Mouse (Mus musculus) embryonic fibroblast, embryonic 13.5 days (primary cell): ENCODE measurements at regions not wholly inside any gene's neighbourhood (a gene's known extent, or its start where the extent isn't known, plus 50 kb on each side); places are given as distances from the start of the nearest gene placed in this dataset.

Experiments used
- CTCF ChIP-seq: IDR thresholded peaks from 2 replicates; pipeline ENCODE4 v1.5.1; 2011; ENCODE audit warnings: mild to moderate bottlenecking, control low read depth, low read length, moderate library complexity, borderline replicate concordance; ENCODE audit not compliant: insufficient read depth
- POLR2A ChIP-seq: IDR thresholded peaks from 2 replicates; pipeline ENCODE4 v1.6.1; 2011; ENCODE audit warnings: low read depth, mild to moderate bottlenecking, control low read depth, low read length, moderate library complexity

DNA sequence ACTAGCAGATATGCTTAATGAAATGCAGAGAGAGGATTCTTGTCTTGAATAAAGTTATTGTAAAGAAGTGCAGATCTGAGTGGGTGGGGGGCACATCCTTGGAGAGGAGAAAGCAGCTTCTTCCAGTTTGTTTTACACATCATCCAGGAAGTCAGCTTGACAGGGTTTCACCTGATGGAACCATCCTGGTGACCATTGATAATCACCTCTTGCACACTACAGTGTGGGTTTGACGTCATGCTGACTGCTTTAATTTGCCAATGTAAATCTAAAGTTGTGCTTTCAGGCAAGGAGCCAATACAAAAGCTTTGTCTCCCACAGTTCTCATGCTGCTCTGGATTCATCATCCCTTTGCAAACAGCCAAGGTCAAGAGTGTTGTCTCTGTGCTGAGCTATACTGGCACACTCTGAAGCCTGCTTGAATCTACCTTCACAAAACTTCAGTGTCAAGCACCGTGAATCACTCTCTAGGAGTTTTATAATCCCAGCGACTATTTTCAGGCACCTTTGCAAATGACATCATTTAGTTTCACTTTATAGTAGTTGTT lies 462.1 kb downstream of the Mettl4 start:
- no peak for TF ChIP-seq POLR2A
- no peak for TF ChIP-seq CTCF
